Mouse (Mus musculus) testis, adult 2 months (tissue): Measurements from ENCODE around the gene Synpr.

Experiments
- CTCF ChIP-seq: fragments of 200-500 bp; IDR thresholded peaks from 2 replicates; pipeline ENCODE4 v1.5.1; 2012; ENCODE audit warnings: low read depth, mild to moderate bottlenecking, inconsistent platforms, low read length, moderate library complexity; ENCODE audit not compliant: control insufficient read depth, insufficient read depth, insufficient replicate concordance
- POLR2A ChIP-seq: fragments of 200-500 bp; IDR thresholded peaks from 2 replicates; pipeline ENCODE4 v1.6.1; 2012; ENCODE audit warnings: low read depth, mild to moderate bottlenecking, inconsistent platforms, low read length, moderate library complexity; ENCODE audit not compliant: control insufficient read depth

GRCm38 (mm10) chr14:13236929-13237328 lies 47.7 kb upstream of the Synpr start:
- TF ChIP-seq CTCF (no peak), POLR2A (no peak)
